Mouse (Mus musculus) midbrain, embryonic 15.5 days (tissue): ENCODE data around the gene Dlgap1. TPM values are rescaled to one million over a fixed set of nuclear protein-coding genes. Genes with fewer than 3 reads are reported as not detected.
A peak's percentile ranks its signal among the peaks of the same experiment; 100 is the strongest.

Experiments used
- ATAC-seq: fragments of 200-750 bp; cut with Nextera tagmentation; replicated peaks from 2 replicates; pipeline ENCODE4 v1.8.0; 2017; ENCODE audit warnings: moderate TSS enrichment
- H3K27ac ChIP-seq: fragments of 300-500 bp; sonication (generic); 2 replicates; pipeline ENCODE4 v1.5.1; 2015; ENCODE audit warnings: mild to moderate bottlenecking, inconsistent platforms
- H3K27me3 ChIP-seq: fragments of 300-500 bp; sonication (generic); replicated peaks from 2 replicates; pipeline ENCODE4 v1.6.1; 2015; ENCODE audit warnings: inconsistent platforms
- H3K36me3 ChIP-seq: fragments of 300-500 bp; sonication (generic); replicated peaks from 2 replicates; pipeline ENCODE4 v1.6.1; 2015; ENCODE audit warnings: inconsistent platforms
- H3K4me1 ChIP-seq: fragments of 300-500 bp; sonication (generic); 2 replicates; pipeline ENCODE4 v1.6.1; 2015; ENCODE audit warnings: inconsistent platforms
- H3K4me2 ChIP-seq: fragments of 300-500 bp; sonication (generic); 2 replicates; pipeline ENCODE4 v1.6.1; 2015; ENCODE audit warnings: inconsistent platforms, mild to moderate bottlenecking, moderate library complexity
- H3K4me3 ChIP-seq: fragments of 300-500 bp; sonication (generic); 2 replicates; pipeline ENCODE4 v1.5.1; 2015; ENCODE audit warnings: mild to moderate bottlenecking, inconsistent platforms
- H3K9ac ChIP-seq: fragments of 300-500 bp; sonication (generic); 2 replicates; pipeline ENCODE4 v1.6.1; 2015; ENCODE audit warnings: mild to moderate bottlenecking, inconsistent platforms
- H3K9me3 ChIP-seq: fragments of 300-500 bp; sonication (generic); 2 replicates; pipeline ENCODE4 v1.6.1; 2016; ENCODE audit warnings: inconsistent platforms
- WGBS: fragments of 180-500 bp; shearing (Covaris S2); methylation state at CpG from one replicate; pipeline ENCODE4 v1.1.7; 2015; ENCODE audit warnings: mixed read lengths; 5-methylcytosine and 5-hydroxymethylcytosine counted together
- polyA plus RNA-seq: library from polyadenylated mRNA; unstranded; fragments of >200 nt; fragmentation: Nextera tagmentation; extraction: Ambion mirVana; gene quantifications from 2 replicates; pipeline ENCODE4 v1.2.1, GENCODE M21; 2015

Gene Dlgap1
- polyA plus RNA-seq, 1 experiment from 2014 or later, result 28.4 TPM

GRCm38 (mm10) chr17:70852011-70852685, 883.3 kb downstream of the Dlgap1 start:
- no peak for ATAC-seq
- peak overlapping the region; percentile 51 for H3K4me3 ChIP-seq
- WGBS, result under 1% methylated on average over 29 of the region's 29 CpGs
- H3K36me3 ChIP-seq, result no peaks in the 10 kb centered on the region
- peak overlapping the region; percentile 80 for H3K27ac ChIP-seq
- peaks cover 27% of the 10 kb centered on the region for H3K27me3 ChIP-seq
- H3K9me3 ChIP-seq, result no peaks in the 10 kb centered on the region
- peak overlapping the region; percentile 90 for H3K4me2 ChIP-seq
- peaks cover 61% of the 10 kb centered on the region for H3K4me1 ChIP-seq
- peak overlapping the region; percentile 56 for H3K9ac ChIP-seq

DNA sequence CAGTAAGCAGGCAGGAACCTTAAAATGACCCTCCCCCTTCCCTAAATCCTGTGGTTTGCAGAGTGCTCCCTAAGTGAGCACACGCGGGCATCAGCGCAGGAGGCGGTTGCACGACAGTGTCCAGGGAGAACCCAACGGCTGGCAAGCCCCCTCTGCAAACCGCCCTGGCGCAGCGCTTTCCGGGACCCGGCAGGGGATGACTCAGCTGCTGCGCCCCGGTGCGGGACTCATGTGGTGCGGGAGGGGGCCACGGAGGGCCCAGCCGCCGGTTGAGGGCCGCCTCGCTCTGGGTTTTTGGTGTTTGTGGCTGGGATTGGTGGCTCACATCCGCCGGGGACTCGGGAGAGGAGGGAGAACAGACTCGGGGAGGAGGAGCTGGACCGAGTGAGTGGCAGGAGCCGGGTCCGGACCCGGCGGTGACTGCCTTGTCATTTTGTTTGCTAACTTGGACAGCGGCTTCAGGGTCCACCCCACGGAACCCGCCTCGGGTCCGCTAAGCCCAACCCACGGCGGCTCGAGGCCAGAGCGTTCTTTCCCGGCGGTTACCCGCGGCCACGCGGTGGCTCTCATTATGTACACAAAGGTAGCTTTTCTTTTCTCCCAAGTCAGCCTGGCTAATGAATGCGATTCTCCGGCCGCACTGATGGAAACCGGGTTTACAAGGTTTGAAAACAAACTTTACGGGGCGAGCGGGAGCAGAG, 884.0 kb downstream of the Dlgap1 start:
- Histone ChIP-seq H3K4me1 (peaks cover 57% of the 10 kb centered on the region), H3K27ac (peak overlapping the region; percentile 80), H3K9me3 (no peaks in the 10 kb centered on the region), H3K36me3 (no peaks in the 10 kb centered on the region), H3K4me3 (peak overlapping the region; percentile 51), H3K4me2 (peak overlapping the region; percentile 90), H3K27me3 (peaks cover 24% of the 10 kb centered on the region), H3K9ac (peak overlapping the region; percentile 56)
- WGBS, result under 1% methylated on average over 48 of the region's 51 CpGs
- peak; percentile 69 for ATAC-seq

- under 1% methylated on average over 29 of the region's 29 CpGs for WGBS
- H3K9me3 ChIP-seq, result no peaks in the 10 kb centered on the region
- peaks cover 23% of the 10 kb centered on the region for H3K27me3 ChIP-seq
- no peaks in the 10 kb centered on the region for H3K36me3 ChIP-seq
- H3K9ac ChIP-seq, result peak within 1 kb of the TSS; percentile 56
- H3K4me1 ChIP-seq, result peaks cover 52% of the 10 kb centered on the region
- H3K4me2 ChIP-seq, result peak within 1 kb of the TSS; percentile 90
- ATAC-seq, result peak; percentile 18
- H3K4me3 ChIP-seq, result peak within 1 kb of the TSS; percentile 51
- H3K27ac ChIP-seq, result peak within 1 kb of the TSS; percentile 80
These were observed 884.6 kb downstream of the Dlgap1 start, which contains the start of gene Tgif1 for GRCm38 (mm10) chr17:70853436-70853905. Gene Tgif1, minus strand, starts transcription at chr17:70853546.

DNA sequence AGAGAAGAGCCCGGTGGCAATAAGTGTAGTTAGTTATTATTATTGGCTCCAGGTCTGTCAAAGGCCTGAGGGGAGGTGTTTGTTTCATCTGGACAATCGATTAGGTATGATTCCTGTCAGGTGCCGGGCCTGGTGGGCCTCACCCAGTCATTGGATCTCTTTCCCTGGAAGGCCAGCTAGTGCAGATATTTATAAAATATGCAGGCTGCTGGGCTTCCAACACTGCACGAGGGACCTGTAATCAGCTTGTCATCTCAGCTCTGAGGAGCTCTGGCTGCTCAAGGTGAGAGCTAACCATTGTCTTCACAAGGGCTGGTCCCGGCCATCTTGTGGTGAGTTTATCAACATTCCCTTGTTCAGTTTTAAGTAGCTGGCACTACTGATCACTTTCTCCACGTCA, 885.1 kb downstream of the Dlgap1 start:
- H3K9ac ChIP-seq, result no peak overlapping the region
- peaks cover 46% of the 10 kb centered on the region for H3K4me1 ChIP-seq
- H3K4me2 ChIP-seq, result peak overlapping the region; percentile 90
- no peak for ATAC-seq
- 26% methylated on average over 6 of the region's 6 CpGs for WGBS
- no peaks in the 10 kb centered on the region for H3K9me3 ChIP-seq
- no peaks in the 10 kb centered on the region for H3K36me3 ChIP-seq
- H3K4me3 ChIP-seq, result peak overlapping the region; percentile 51; the same call in 1 of the 2 replicates
- H3K27ac ChIP-seq, result no peak overlapping the region
- peaks cover 23% of the 10 kb centered on the region for H3K27me3 ChIP-seq

GRCm38 (mm10) chr17:70856871-70857415, 888.1 kb downstream of the Dlgap1 start:
- Histone ChIP-seq H3K4me2 (no peak overlapping the region), H3K4me3 (no peak overlapping the region), H3K27ac (no peak overlapping the region), H3K4me1 (peaks cover 17% of the 10 kb centered on the region), H3K36me3 (no peaks in the 10 kb centered on the region), H3K27me3 (peaks cover 10% of the 10 kb centered on the region), H3K9me3 (no peaks in the 10 kb centered on the region), H3K9ac (no peak overlapping the region)
- WGBS, result 67% methylated on average over 12 of the region's 12 CpGs
- ATAC-seq, result no peak

GRCm38 (mm10) chr17:70858814-70859213, 889.9 kb downstream of the Dlgap1 start:
- 90% methylated on average over 4 of the region's 4 CpGs for WGBS
- H3K27me3 ChIP-seq, result peaks cover 9% of the 10 kb centered on the region
- no peak overlapping the region for H3K9ac ChIP-seq
- H3K9me3 ChIP-seq, result no peaks in the 10 kb centered on the region
- H3K36me3 ChIP-seq, result no peaks in the 10 kb centered on the region
- no peaks in the 10 kb centered on the region for H3K4me1 ChIP-seq
- H3K4me2 ChIP-seq, result no peak overlapping the region
- H3K4me3 ChIP-seq, result no peak overlapping the region
- no peak overlapping the region for H3K27ac ChIP-seq
- no peak for ATAC-seq

DNA sequence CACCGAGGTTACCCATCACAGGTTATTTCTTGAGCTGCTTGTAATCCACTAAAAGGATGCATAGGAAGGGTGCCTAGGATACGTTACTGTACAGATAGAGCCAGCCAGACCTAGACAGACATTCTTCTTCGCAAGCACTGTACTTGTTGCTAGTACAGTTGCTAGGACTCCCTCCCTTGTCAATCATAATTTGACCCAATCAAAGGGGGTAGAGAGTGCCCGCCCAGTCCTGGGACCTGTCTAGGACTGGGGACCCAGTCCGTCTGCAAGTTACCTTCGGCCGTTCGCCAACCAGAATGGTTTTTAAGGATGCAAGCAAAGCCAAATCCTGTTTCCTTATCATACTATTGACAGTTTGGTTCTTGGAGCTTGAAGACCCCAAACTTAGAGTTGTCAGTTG, 895.2 kb downstream of the Dlgap1 start:
- Histone ChIP-seq H3K9ac (no peak overlapping the region), H3K4me3 (no peak overlapping the region), H3K27ac (no peak overlapping the region), H3K4me2 (no peak overlapping the region), H3K27me3 (no peaks in the 10 kb centered on the region), H3K4me1 (no peaks in the 10 kb centered on the region), H3K9me3 (no peaks in the 10 kb centered on the region), H3K36me3 (no peaks in the 10 kb centered on the region)
- WGBS, result 96% methylated on average over 8 of the region's 8 CpGs
- ATAC-seq, result no peak

GRCm38 (mm10) chr17:70864645-70865044, 895.8 kb downstream of the Dlgap1 start:
- H3K4me1 ChIP-seq, result no peaks in the 10 kb centered on the region
- no peak for ATAC-seq
- H3K9ac ChIP-seq, result no peak overlapping the region
- no peaks in the 10 kb centered on the region for H3K27me3 ChIP-seq
- H3K27ac ChIP-seq, result no peak overlapping the region
- H3K36me3 ChIP-seq, result no peaks in the 10 kb centered on the region
- no peak overlapping the region for H3K4me3 ChIP-seq
- WGBS, result 90% methylated on average over 3 of the region's 3 CpGs
- no peaks in the 10 kb centered on the region for H3K9me3 ChIP-seq
- no peak overlapping the region for H3K4me2 ChIP-seq

DNA sequence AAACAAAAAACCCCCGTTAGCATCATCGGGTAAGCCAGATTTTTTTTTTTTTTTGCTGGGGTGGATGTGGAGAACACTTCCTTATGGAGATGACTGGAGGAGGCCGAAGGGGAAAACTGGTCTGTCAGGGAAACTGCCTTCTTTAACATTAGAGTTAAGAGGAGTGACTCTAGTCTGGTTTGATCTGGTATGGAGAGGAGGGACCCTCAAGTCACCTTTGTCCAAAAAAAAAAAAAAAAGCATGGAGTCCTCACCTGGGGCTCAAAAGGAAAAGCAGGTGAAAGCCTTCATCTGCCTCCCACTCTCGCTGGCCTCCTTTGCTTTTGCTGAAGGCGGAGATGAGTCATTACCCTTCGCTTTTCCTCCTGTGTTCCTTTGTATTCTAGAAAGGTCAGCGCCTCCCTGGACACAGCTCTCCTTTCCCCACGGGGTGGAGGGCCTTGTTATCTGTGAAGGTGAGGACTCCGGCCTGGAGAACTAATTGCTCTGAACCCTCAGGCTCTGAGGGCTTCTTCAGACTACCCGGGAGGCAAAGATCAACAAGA, 896.3 kb downstream of the Dlgap1 start:
- Histone ChIP-seq H3K27me3 (no peaks in the 10 kb centered on the region), H3K4me2 (no peak overlapping the region), H3K4me3 (no peak overlapping the region), H3K4me1 (no peaks in the 10 kb centered on the region), H3K27ac (no peak overlapping the region), H3K9me3 (no peaks in the 10 kb centered on the region), H3K36me3 (no peaks in the 10 kb centered on the region), H3K9ac (no peak overlapping the region)
- WGBS, result 90% methylated on average over 10 of the region's 10 CpGs
- no peak for ATAC-seq

- WGBS, result 90% methylated on average over 5 of the region's 5 CpGs
- H3K4me2 ChIP-seq, result no peak overlapping the region
These were observed 897.2 kb downstream of the Dlgap1 start for GRCm38 (mm10) chr17:70866029-70866428.

DNA sequence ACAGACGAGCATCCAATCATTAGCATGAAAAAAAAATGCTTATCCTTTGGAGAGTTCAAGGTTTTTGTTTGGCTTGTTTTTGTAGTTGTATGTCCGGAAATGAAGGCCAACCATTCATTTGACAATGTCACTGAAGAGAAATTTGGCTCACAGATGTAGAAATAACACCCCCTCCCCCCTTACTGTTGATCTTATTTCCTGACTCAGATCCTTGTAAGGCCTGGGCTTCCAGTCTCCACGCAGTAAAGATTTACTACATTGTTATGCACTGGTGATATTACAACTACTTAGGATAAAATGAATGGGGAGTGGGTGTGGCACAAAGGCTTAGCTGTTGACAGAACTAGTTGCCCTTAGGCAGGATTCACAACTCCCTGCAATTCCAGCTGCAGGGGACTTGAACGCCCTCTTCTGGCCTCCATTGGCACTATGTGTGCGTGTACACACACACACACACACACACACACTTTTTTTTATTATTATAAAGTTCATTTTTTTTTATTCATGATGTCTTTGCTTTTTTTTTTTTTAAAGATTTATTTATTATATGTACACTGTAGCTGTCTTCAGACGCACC, 897.8 kb downstream of the Dlgap1 start:
- WGBS, result 85% methylated on average over 6 of the region's 6 CpGs
- H3K9ac ChIP-seq, result no peak overlapping the region
- H3K27ac ChIP-seq, result no peak overlapping the region

More at GRCm38 (mm10) chr17:70866029-70866428, 897.2 kb downstream of the Dlgap1 start:
- no peaks in the 10 kb centered on the region for H3K27me3 ChIP-seq
- H3K36me3 ChIP-seq, result no peaks in the 10 kb centered on the region
- no peak for ATAC-seq
- H3K4me3 ChIP-seq, result no peak overlapping the region
- H3K9ac ChIP-seq, result no peak overlapping the region
- H3K4me1 ChIP-seq, result no peaks in the 10 kb centered on the region
- no peak overlapping the region for H3K27ac ChIP-seq
- H3K9me3 ChIP-seq, result no peaks in the 10 kb centered on the region

More for the DNA sequence above, 897.8 kb downstream of the Dlgap1 start:
- no peaks in the 10 kb centered on the region for H3K36me3 ChIP-seq
- H3K27me3 ChIP-seq, result no peaks in the 10 kb centered on the region
- no peaks in the 10 kb centered on the region for H3K4me1 ChIP-seq
- no peaks in the 10 kb centered on the region for H3K9me3 ChIP-seq
- no peak for ATAC-seq
- H3K4me2 ChIP-seq, result no peak overlapping the region
- H3K4me3 ChIP-seq, result no peak overlapping the region
